Mouse (Mus musculus): ENCODE measurements at regions not wholly inside any gene's neighbourhood (a gene's known extent, or its start where the extent isn't known, plus 50 kb on each side); places are given as distances from the start of the nearest gene placed in this dataset.

- DNase-seq (ENCODE audit: low spot score in 2 of 2) = no peak
Observed at GRCm38 (mm10) chr8:86170091-86170490, 329.3 kb downstream of the Phkb start.

GRCm38 (mm10) chr8:86164818-86165217, 324.1 kb downstream of the Phkb start:
- no peak for DNase-seq (ENCODE audit: low spot score in 2 of 2)

- DNase-seq (ENCODE audit: low spot score in 2 of 2) = peak in 1 of 2 experiments; percentile 16
Observed at GRCm38 (mm10) chr8:86159074-86159783, 318.5 kb downstream of the Phkb start.

- no peak for DNase-seq (ENCODE audit: low spot score in 2 of 2)
Observed at GRCm38 (mm10) chr8:86147586-86147985, 306.8 kb downstream of the Phkb start.

GRCm38 (mm10) chr8:86125244-86125643, 284.5 kb downstream of the Phkb start:
- DNase-seq (ENCODE audit: low spot score in 2 of 2) = no peak

GRCm38 (mm10) chr8:86124655-86125054, 283.9 kb downstream of the Phkb start:
- DNase-seq (ENCODE audit: low spot score in 2 of 2) = no peak

Measured in frontal cortex, postnatal 25 days (tissue).